Mouse (Mus musculus): Measurements from ENCODE around the gene Gm49369.

DNA sequence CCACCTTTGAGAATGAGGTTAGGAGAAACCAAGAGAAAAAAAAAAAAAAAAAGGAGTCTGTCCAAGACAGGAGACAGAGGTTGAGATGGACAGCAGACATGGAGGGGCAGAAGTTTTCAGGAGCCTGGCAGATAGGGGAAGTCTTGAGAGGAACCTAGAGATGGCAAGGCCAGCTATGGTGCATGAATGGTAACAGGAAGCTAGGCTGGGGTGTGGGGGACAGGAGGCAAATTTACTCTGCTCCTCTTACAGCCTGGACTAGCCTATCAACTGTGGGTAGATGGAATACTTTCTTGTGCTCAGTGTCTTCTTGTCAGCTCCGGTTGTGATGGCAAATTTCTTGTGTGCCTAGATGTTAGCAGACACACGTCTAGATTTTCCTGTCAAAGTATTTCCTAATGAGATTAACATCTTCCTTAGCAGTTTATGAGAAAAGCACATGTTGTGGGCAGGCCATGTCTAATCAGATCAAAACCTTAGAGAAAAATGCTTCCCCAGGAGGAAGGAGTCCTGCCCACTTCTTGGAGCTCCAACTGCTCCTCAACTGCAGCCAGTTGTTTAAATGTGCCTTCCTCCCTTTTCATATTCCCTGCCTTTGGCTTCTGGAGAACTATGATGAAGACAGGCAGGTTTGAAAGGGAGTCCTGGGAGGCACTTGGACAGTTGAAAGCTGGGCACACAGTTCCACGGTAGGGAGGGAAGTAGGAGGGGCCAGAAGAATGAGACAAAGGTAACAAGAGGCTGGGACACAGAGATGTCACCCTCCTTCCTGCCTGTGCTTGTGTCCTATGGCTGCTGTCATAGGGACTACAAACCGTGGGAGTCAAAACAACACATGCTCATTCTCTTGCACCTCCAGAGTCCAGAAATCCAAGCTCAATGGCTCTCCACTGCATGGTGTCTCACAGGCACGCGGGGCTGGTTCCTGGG is 12.1 kb upstream of the Gm49369 start:
- no peak for TF ChIP-seq CTCF (IDR thresholded peaks at IDR 0.05; ENCODE audit: low read depth)
- no peak for TF ChIP-seq EP300 (optimal IDR thresholded peaks at IDR 0.05)
